Mouse (Mus musculus) heart, postnatal 0 days (tissue): Measurements from ENCODE around the gene Gstm1. TPM values are rescaled to one million over a fixed set of nuclear protein-coding genes. Genes with fewer than 3 reads are reported as not detected.
A peak's percentile ranks its signal among the peaks of the same experiment; 100 is the strongest.
"Not testable (repeated sequence)": the region's sequence is repeated elsewhere in the genome, so short reads cannot be mapped to it uniquely, and the experiment has no call there.

ENCODE experiments used
- ATAC-seq: fragments of 200-750 bp; cut with Nextera tagmentation; 2 replicates; pipeline ENCODE4 v1.8.0; 2017; ENCODE audit warnings: low read depth, moderate number of reproducible peaks, moderate library complexity; ENCODE audit not compliant: insufficient read depth
- DNase-seq: peaks from one replicate; pipeline ENCODE4 v3.0.0-alpha.2; 2016; ENCODE audit warnings: low spot score
- H3K27ac ChIP-seq: fragments of 300-500 bp; sonication (generic); 2 replicates; pipeline ENCODE4 v1.5.1; 2014; ENCODE audit warnings: low read depth, mild to moderate bottlenecking
- H3K27me3 ChIP-seq: fragments of 300-500 bp; sonication (generic); 2 replicates; pipeline ENCODE4 v1.6.1; 2014; ENCODE audit warnings: low read length, mixed read lengths; ENCODE audit not compliant: control insufficient read depth, insufficient read depth
- H3K36me3 ChIP-seq: fragments of 300-500 bp; sonication (generic); replicated peaks from 2 replicates; pipeline ENCODE4 v1.6.1; 2014; ENCODE audit warnings: low read length, mixed read lengths; ENCODE audit not compliant: control insufficient read depth, insufficient read depth
- H3K4me1 ChIP-seq: fragments of 300-500 bp; sonication (generic); 2 replicates; pipeline ENCODE4 v1.6.1; 2014; ENCODE audit warnings: antibody characterized with exemption; ENCODE audit not compliant: control insufficient read depth, insufficient read depth
- H3K4me2 ChIP-seq: fragments of 300-500 bp; sonication (generic); 2 replicates; pipeline ENCODE4 v1.6.1; 2014; ENCODE audit warnings: low read depth, mild to moderate bottlenecking, low read length, moderate library complexity
- H3K4me3 ChIP-seq: fragments of 300-500 bp; sonication (generic); 2 replicates; pipeline ENCODE4 v1.5.1; 2014; ENCODE audit warnings: low read depth, low read length
- H3K9ac ChIP-seq: fragments of 300-500 bp; sonication (generic); replicated peaks from 2 replicates; pipeline ENCODE4 v1.6.1; 2014; ENCODE audit warnings: low read depth, low read length, mixed read lengths
- H3K9me3 ChIP-seq: fragments of 300-500 bp; sonication (generic); replicated peaks from 2 replicates; pipeline ENCODE4 v1.6.1; 2016; ENCODE audit warnings: low read length; ENCODE audit not compliant: control insufficient read depth
- CTCF ChIP-seq: IDR thresholded peaks from 2 replicates; pipeline ENCODE4 v1.5.1; 2016; ENCODE audit warnings: antibody characterized with exemption, control low read depth, low read depth
- EP300 ChIP-seq: IDR thresholded peaks from 2 replicates; pipeline ENCODE4 v1.6.1; 2016; ENCODE audit warnings: antibody characterized with exemption, low read depth
- WGBS: fragments of 180-500 bp; shearing (Covaris S2); extraction: QIAGEN DNeasy Blood & Tissue Kit; methylation state at CpG from one replicate; pipeline ENCODE4 v1.1.7; 2014; 5-methylcytosine and 5-hydroxymethylcytosine counted together
- polyA plus RNA-seq: library from polyadenylated mRNA; unstranded; fragments of >200 nt; fragmentation: Nextera tagmentation; extraction: Ambion mirVana; gene quantifications from 2 replicates; pipeline ENCODE4 v1.2.1, GENCODE M21; 2015
- total RNA-seq: library from RNA; depleted of rRNA; stranded (reverse); fragments of >200 nt; gene quantifications from 2 replicates; pipeline ENCODE4 v1.2.3, GENCODE M21; 2014; ENCODE audit warnings: low replicate concordance

The Gstm1 gene
- total and polyA plus RNA-seq, 2 experiments from 2014 or later: 111 to 136 TPM

DNA sequence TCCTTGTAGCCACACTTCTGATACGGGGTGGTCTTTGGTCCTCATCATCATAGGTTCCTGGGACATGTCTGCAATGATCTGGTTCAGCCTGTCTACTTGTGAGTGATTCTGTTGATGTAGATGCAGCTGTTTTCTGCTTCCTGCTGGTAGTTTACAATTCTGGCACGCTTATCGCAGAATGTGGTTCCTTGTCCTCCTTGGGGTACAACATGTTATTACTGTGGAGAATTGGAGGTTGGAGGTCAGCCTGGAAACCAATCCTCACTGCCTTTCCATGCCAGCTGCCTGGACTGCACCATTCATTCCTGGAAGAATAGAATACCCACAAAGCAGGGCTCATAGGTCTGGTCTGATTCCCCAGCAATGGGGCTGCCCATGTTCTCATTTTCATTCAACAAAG is 18.3 kb downstream of the Gstm1 start:
- Histone ChIP-seq H3K9ac (no peak overlapping the region), H3K27me3 (no peaks in the 10 kb centered on the region), H3K36me3 (no peaks in the 10 kb centered on the region), H3K27ac (no peak overlapping the region), H3K4me1 (no peaks in the 10 kb centered on the region), H3K4me3 (no peak overlapping the region), H3K9me3 (no peaks in the 10 kb centered on the region), H3K4me2 (no peak overlapping the region)
- 83% methylated on average over 3 of the region's 3 CpGs for WGBS
- DNase-seq: no peak
- TF ChIP-seq CTCF: no peak
- TF ChIP-seq EP300: no peak
- no peak for ATAC-seq

DNA sequence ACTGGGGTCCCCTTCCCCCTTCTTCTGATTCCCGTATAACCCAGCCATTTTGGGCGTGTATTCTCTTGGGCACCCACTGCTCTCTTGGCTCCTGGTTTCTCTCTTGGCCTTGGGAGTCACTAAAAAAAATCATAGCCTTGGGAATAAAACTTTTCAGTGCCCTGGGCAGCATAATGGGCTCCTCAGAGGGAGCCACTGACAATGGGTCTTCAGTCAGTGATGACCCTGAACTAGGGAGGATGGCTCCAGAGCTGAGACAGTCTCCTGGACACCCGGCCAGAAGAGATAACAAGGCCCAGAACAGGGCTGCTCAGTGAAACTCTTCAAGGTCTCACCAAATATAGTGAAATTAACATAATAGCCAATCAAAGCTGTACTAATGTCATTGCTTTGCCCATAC is 19.2 kb downstream of the Gstm1 start:
- no peak overlapping the region for H3K4me3 ChIP-seq
- DNase-seq: no peak
- no peaks in the 10 kb centered on the region for H3K9me3 ChIP-seq
- H3K9ac ChIP-seq: no peak overlapping the region
- TF ChIP-seq EP300: no peak
- 64% methylated on average over 3 of the region's 3 CpGs for WGBS
- H3K27ac ChIP-seq: no peak overlapping the region
- no peak overlapping the region for H3K4me2 ChIP-seq
- no peaks in the 10 kb centered on the region for H3K36me3 ChIP-seq
- no peaks in the 10 kb centered on the region for H3K27me3 ChIP-seq
- no peaks in the 10 kb centered on the region for H3K4me1 ChIP-seq
- ATAC-seq: no peak

DNA sequence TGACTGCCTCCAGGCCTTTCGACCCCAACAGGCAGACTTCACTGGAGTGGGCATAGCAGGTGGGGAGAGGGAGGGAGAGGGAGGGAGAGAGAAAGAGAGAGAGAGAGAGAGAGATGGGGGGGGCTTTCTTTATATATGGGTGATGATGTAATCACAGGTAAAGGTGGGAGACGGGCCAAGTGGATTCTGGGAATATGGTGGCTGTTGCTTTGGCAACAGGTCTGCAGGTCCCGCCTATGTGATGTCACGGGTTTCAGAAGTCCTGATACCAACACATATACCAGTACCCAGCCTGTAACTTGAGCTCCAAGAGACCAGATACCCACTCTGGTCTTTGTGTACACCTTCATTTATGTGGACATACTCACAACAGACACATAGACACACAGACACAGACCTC is 21.2 kb downstream of the Gstm1 start:
- no peak for TF ChIP-seq EP300
- no peak for TF ChIP-seq CTCF
- Histone ChIP-seq H3K36me3 (no peaks in the 10 kb centered on the region), H3K9me3 (no peaks in the 10 kb centered on the region), H3K9ac (no peak overlapping the region), H3K4me2 (no peak overlapping the region), H3K4me3 (no peak overlapping the region), H3K4me1 (no peaks in the 10 kb centered on the region), H3K27me3 (no peaks in the 10 kb centered on the region), H3K27ac (no peak overlapping the region)
- ATAC-seq: no peak
- DNase-seq: no peak
- WGBS: 84% methylated on average over 4 of the region's 4 CpGs

DNA sequence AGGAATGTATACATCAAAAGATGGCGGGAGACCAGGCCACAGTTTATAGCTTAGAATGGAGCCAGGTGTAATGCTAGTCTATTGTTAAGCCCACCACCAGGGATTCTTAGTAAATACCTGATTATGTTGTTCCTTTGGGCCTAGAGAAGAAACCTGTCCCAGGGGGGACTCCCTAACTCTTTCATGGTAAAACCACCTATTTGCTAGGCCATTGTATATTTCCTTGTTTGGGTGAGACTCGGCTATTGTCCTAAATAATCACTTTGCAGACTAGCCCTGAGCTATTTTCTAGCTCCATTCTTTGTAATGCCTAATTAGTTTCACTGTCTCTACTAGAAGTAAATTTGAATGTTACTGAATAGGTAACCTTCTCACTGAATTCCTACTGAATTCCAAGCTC is 21.8 kb downstream of the Gstm1 start:
- WGBS: 80% methylated on average over 2 of the region's 2 CpGs
- ATAC-seq, H3K4me2 ChIP-seq, H3K36me3 ChIP-seq, H3K27me3 ChIP-seq, H3K4me3 ChIP-seq, H3K9ac ChIP-seq, H3K9me3 ChIP-seq, DNase-seq, H3K4me1 ChIP-seq, H3K27ac ChIP-seq: not testable (repeated sequence)

DNA sequence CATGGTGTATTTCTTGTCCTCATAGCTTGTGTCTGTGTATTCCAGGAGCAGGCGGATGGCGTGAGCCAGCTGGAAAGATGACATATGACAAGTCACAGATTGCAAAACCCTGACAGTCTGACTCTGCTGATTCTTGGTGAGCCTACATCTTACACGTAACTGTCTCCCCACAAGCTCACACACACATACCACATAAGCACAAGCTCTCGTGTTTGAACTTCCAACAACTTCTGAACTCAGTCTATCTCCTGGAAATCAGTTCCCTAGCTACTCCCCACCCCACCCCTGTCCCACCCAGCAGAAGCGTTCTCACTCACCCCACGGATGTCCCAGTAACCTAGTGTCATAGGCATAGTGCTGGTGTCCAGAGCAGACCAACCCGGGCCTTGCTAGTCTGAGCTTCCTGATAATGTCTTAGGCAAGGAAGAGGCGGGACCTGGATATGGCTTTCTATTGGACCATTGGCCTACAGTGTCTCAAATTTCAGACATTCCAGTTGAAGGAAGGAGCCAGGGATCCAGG is 31.7 kb downstream of the Gstm1 start, which contains the start of gene Gstm2:
TSS of gene Gstm2 (minus strand) at position 413 of the 522 bp plus-strand sequence.
- 23% methylated on average over 8 of the region's 8 CpGs for WGBS
- DNase-seq: peak; percentile 82
- Histone ChIP-seq H3K9ac (peak within 1 kb of the TSS; percentile 29), H3K27ac (peak within 1 kb of the TSS; percentile 65), H3K4me1 (0 out of 2 replicates have a peak, but pooled peaks cover 12% of the 10 kb centered on the region), H3K4me3 (peak within 1 kb of the TSS; percentile 30), H3K4me2 (peak within 1 kb of the TSS; percentile 52), H3K27me3 (no peaks in the 10 kb centered on the region), H3K36me3 (no peaks in the 10 kb centered on the region), H3K9me3 (no peaks in the 10 kb centered on the region)
- peak; percentile 93 for ATAC-seq
- no peak for TF ChIP-seq EP300
- TF ChIP-seq CTCF: no peak

DNA sequence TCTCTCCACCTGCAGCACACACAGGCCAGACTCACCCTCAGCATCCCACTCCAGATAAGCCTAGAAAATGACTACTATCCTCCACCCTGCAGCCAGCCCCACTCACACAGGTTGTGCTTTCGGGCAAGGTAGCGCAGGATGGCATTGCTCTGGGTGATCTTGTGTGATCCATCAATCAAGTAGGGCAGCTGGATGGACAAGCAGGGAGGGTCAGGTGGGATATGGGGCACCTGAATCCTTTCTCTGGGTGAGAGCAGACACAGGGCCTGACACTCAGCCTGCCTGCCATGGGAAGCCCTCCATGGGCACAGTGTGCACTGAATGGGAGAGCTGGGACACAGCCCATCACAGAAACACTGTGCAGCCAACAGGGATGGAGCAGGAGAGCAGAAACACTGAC is 32.6 kb downstream of the Gstm1 start:
- Histone ChIP-seq H3K4me2 (peak overlapping the region; percentile 52; the same call in 1 of the 2 replicates), H3K4me1 (0 out of 2 replicates have a peak, but pooled peaks cover 12% of the 10 kb centered on the region), H3K27ac (0 out of 2 replicates have a peak overlapping the region, but pooled peaks have one; percentile 65)
- H3K27me3 ChIP-seq, H3K36me3 ChIP-seq, ATAC-seq, H3K9me3 ChIP-seq, H3K9ac ChIP-seq, H3K4me3 ChIP-seq, DNase-seq: not testable (repeated sequence)
- WGBS: 99% methylated on average over 2 of the region's 2 CpGs
